Mouse (Mus musculus): ENCODE measurements at regions not wholly inside any gene's neighbourhood (a gene's known extent, or its start where the extent isn't known, plus 50 kb on each side); places are given as distances from the start of the nearest gene placed in this dataset.

DNA sequence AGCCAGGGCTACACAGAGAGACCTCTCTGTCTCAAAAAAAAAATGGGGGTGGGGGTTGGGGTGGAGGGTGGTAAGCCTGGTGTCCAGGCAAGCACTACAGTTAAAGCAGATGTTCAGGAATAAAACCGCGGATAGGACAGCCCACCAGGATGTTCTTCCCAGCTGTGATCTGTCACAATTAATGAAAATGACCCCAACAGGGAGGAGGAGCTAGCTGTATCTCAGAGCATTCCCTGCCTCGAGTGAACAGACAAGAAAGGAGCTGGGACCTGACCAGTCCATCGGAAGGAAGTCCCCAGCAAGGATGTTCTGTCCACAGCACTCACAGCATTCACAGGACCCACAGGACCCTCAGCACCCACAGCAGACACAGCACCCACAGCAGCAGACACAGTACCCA lies 80.4 kb downstream of the Utp6 start:
- DNase-seq (ENCODE audit: low spot score) = no peak

DNA sequence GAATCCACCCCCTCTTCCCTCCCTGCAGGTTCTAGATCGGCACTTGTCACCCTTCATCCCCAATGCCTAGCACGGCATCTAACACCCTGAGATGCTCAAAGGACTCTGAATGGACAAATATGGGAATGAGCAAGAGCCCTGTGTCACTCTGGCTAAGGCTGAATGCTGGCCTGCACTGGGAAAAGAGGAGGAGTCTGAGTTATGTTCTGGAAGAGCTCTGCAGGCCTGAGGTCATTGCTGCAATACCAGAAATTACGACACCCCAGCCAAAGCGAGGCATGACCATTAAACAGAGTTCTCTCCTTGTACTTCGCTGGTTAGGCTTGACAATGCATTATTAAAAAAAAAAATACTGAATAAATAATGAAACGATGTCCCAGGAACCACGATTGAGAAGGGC lies 84.1 kb downstream of the Utp6 start:
- no peak for DNase-seq (ENCODE audit: low spot score)

DNA sequence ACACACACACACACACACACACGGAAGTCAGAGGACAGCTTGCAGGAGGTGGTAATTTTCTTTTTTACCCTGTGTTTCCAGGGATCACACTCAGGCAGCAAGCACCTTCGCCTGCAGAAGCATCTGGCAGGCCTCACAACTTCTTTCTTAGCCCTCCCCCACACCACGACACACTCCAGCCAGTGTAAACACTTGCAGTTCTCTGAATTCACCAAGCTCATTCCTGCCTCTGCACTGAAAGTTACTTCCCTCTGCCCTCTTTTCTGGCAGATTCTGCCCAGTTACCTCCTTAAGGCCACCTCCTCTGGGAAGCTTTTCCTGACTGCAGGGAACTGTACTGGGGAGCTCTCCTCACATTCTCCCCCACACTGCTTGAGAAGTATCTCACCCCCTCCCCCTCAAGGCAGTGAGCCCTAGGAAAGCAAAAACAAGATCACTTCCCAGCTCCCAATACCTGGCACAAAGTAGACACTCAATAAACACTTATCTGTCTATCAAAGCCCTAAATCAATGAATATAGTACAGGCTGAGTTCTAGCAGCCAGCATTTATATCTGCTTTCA lies 84.9 kb downstream of the Utp6 start:
- DNase-seq (ENCODE audit: low spot score) = no peak

DNA sequence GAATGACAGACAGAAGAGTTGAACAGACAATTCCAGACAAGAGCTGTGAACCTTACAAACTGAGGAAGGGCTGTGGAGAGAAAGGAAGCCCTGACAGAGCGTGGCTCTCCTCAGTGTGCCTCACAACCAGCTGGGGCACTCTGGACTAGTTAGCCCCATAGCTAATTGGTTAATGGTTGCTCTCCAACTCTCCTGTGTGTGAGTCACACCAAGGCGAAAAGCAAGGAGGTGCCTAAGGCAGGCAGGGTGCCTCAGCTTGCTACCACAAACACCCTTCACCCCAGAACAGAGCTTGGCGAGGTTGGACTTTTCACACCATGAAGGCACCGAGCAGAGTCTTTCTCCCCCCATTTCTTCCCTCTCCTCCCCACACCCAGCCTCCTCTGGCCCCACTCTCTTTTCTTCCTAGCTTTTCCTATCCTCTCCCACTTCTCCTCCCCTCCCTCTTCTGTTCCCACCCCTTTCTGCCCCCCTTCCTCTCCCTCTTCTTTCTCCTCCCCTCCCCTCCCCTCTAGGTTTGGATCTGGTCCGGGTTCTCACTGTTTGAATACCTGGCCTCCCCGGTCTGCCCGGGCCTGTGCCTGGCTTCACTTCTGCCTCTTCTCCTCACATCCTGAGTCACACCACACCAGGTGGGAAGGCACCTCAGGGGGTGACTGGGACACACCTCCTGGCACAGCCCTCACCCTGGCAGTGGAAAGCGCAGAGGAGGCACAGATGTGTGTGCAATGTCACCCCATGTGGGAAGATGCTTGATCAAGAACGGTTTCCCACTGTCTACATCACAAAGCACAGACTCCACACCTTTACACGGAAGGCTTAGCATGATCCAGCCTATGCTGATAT lies 90.2 kb downstream of the Utp6 start:
- DNase-seq (ENCODE audit: low spot score) = no peak

GRCm38 (mm10) chr11:79870189-79870588 lies 92.0 kb downstream of the Utp6 start:
- no peak for DNase-seq (ENCODE audit: low spot score)

GRCm38 (mm10) chr11:79869009-79869408 lies 93.2 kb downstream of the Utp6 start:
- DNase-seq (ENCODE audit: low spot score) = no peak

DNA sequence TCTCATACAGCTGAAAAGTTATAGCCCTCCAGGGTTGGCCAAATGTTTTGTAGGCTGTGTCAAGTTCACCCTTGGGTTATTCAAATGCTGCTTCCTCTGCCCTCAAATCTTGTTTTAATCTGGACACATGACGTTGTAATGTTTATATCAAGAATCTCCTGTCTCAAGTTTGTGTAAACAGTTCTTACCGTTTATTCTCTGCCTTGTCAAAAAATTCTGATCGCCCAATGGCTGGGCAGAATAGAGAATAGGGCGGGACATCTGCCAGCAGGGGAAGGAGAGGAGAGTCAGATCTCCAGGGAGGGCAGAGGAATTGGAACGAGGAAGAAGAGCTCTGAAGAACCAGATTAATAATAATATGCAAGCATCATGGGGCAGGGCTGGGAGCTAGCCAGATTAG lies 97.4 kb downstream of the Utp6 start:
- no peak for DNase-seq (ENCODE audit: low spot score)

- DNase-seq (ENCODE audit: low spot score) = no peak
Observed at GRCm38 (mm10) chr11:79863487-79864175, 98.6 kb downstream of the Utp6 start.

GRCm38 (mm10) chr11:79860611-79861067 lies 101.6 kb downstream of the Utp6 start:
- no peak for DNase-seq (ENCODE audit: low spot score)

DNA sequence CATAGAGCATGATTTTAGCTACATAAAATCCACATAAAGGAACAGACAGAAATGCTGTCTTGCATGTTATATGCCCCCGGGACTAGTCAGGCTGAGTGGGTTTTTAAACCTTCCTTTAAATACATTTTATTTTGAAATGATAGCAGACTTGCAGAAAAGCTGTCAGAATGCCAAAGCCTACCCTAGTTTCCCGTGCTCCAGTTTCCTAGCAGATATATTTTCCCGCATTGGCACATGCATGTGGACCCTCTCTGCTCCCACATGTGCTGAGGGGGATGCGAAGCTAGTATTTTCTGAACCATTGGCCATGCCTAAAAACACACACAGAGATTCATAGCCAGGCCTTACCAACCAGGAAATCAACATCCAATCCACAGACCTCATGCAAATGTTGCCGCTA lies 105.8 kb downstream of the Utp6 start:
- no peak for DNase-seq (ENCODE audit: low spot score)

- DNase-seq (ENCODE audit: low spot score) = no peak
Observed at GRCm38 (mm10) chr11:79849545-79849944, 112.6 kb downstream of the Utp6 start.

DNA sequence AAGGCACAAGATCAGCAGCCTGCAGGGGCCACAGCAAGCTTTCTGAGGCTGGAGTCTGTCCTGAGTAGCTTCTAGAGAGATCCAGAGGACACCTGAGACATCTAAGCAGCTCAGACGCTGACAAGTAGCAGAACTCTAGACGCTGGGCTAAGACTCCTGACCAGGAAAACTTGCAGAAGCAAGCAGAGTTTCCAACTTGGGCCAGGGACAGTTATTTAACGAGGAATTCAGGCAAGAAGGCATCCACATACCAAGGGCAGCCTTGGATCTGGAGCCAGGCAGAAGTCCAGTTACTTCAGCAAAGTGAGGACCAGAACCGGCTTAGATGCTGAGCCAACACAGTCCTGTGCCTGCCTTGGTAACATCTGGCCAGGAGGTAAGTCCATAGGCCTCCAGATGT lies 117.8 kb downstream of the Utp6 start:
- no peak for DNase-seq (ENCODE audit: low spot score)

DNA sequence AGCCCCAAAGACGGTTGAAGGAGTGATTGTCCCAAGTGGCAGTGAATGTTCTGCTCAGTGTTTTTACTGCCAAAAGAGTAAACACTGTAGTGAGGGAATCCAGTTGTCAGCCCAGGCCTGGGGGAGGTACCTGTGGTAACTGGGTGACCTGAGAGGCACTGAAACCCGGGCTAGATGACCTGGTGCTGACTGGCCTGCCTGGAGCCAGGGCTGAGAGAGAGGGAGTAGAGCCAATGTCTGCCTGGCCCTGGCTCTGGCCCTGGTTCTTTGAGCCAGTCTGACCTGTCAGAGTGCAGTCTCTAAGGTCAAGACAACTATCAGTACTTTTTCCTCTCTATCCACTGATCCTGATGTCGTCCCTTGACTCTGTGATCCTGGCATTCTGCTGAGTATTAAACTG lies 119.2 kb downstream of the Utp6 start:
- DNase-seq (ENCODE audit: low spot score) = peak; percentile 54

GRCm38 (mm10) chr11:79839973-79840372 lies 122.2 kb downstream of the Utp6 start:
- DNase-seq (ENCODE audit: low spot score) = no peak

GRCm38 (mm10) chr11:79838051-79838450 lies 124.1 kb downstream of the Utp6 start:
- no peak for DNase-seq (ENCODE audit: low spot score)

DNA sequence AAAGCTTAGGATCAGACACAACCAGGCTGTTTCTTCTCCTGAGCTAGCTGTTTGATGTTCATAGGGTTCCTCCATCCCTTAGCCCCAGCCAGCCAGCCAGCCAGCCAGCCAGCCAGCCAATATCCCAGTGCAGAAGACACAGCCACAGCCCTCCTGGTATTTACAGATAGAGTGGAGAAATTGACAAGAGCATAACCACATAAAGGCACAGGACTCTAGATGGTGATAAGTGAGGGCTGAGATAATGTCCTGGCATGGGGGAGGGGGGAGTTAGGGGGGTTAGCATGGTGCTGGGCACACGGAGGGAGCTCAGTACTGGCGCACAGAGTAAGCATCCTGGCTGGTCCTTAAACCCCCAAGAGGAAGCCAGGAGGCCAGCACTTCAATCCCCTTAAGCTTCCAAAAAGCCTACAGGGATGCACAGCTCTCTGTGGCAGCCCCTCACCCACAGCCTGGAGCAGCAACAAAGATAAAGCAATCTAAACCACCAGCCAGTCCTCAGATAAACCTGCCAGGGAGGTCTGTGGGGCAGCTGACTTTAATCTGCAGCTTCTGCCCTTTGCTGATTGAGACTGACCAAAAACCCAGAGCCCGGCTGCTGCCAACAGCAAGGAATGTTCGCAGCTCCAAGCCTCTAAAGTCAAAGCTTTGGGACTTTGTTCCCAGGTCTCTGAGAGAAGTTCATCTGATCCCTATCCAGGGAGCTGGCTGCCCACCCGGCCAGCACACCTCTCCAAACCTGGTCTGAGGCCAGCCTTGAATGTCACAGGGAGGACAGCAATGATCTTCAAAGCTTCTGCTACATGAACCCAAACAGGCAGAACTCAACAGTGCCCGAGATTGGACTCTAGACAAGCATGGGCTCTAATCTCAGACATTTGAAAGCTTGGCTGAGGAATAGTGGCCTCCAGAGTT lies 124.9 kb downstream of the Utp6 start:
- DNase-seq (ENCODE audit: low spot score) = no peak

GRCm38 (mm10) chr11:79835873-79836272 lies 126.3 kb downstream of the Utp6 start:
- DNase-seq (ENCODE audit: low spot score) = no peak

- no peak for DNase-seq (ENCODE audit: low spot score)
Observed at GRCm38 (mm10) chr11:79833817-79834216, 128.4 kb downstream of the Utp6 start.

DNA sequence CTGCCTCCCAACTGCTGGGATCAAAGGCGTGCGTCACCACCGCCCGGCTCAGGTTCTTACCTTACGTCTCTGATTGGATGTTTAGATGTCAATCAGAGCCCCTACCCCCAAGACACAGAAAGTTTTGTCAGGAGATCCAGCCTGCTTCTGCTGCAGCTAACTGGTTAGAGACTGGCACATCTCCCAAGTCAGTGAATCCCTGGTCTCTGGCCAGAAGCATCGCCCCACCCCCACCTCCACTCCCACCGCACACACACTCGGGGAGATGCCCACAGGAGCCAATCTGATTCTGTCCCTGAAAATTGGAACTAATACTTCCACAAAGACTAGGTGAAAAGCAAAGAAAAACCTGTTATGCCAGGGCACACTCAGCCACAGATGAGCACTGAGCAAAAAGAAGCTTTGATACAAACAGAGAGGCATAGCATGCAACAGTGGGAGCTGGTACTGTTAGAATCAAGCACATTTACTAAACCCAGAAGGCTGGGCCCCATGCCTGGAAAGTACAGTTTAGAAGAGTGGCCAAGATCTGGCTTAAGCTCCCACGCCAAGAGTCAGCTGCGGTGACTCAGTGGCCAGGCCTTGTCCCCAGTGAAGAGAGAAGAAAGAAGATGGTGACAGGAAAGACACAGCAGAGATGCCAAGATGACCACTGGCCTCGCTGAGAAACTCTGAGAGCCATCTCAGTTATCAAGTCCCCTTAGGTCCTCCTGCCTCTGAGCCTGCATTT lies 130.4 kb downstream of the Utp6 start:
- no peak for DNase-seq (ENCODE audit: low spot score)

- no peak for DNase-seq (ENCODE audit: low spot score)
Observed at GRCm38 (mm10) chr11:79830567-79831055, 131.6 kb downstream of the Utp6 start.

DNA sequence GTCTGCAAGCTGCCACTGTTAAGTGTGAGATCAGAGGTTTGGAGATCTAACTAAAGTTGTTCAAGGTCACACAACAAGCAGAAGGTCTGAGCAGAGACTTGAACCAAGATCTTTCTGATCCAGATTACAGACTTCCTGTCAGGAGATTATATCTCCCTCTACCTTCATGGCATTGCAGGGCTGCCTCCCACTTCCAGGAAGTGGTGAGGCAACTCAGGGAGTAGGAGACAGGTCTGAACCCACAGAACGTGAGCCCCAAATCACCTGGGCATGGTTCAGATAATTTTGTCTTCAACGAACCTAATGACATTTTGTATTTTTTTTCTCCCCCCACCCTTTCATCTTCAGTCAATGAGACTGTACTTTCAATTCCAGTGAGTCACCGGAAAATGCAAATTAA lies 135.2 kb downstream of the Utp6 start:
- no peak for DNase-seq (ENCODE audit: low spot score)

Measured in ovary, postnatal 36 days (tissue).